Mouse (Mus musculus) hematopoietic stem cell, adult 5-6 weeks (primary cell): ENCODE data around the gene Tuba1c. TPM values are rescaled to one million over a fixed set of nuclear protein-coding genes. Genes with fewer than 3 reads are reported as not detected.
A peak's percentile ranks its signal among the peaks of the same experiment; 100 is the strongest.

Source experiments
- ATAC-seq, 2 experiments: fragments of 125-278 bp in 1 of 2; replicated peaks in 1 of 2; 2 replicates each; pipeline ENCODE4 v1.8.0; 2016 to 2017; ENCODE audit warnings: inconsistent platforms in 2 of 2, mild to moderate bottlenecking in 2 of 2, moderate number of reproducible peaks in 2 of 2, low read depth in 1 of 2, moderate TSS enrichment in 1 of 2; ENCODE audit not compliant: low FRiP score in 2 of 2, poor library complexity in 2 of 2, severe bottlenecking in 2 of 2, insufficient read depth in 1 of 2, low TSS enrichment in 1 of 2
- total RNA-seq: library from RNA; stranded (forward); fragments of 172-1452, 232-1000 nt; gene quantifications from 2 replicates; pipeline ENCODE4 v1.2.3, GENCODE M21; 2017

Gene Tuba1c
- total RNA-seq, 1 experiment from 2014 or later = 65.1 TPM

- peak; percentile 87 to 88 for ATAC-seq
These were observed 36.4 kb upstream of the Tuba1c start for GRCm38 (mm10) chr15:98993093-98993793.

- peak; percentile 69 to 73 for ATAC-seq
These were observed 35.8 kb upstream of the Tuba1c start for GRCm38 (mm10) chr15:98993865-98994264.

- no peak for ATAC-seq
These were observed 34.7 kb upstream of the Tuba1c start for GRCm38 (mm10) chr15:98994957-98995520.

GRCm38 (mm10) chr15:98996840-98997239 lies 32.9 kb upstream of the Tuba1c start:
- ATAC-seq = no peak

GRCm38 (mm10) chr15:98997938-98998774 lies 31.5 kb upstream of the Tuba1c start:
- no peak for ATAC-seq

- ATAC-seq = no peak
These were observed 30.9 kb upstream of the Tuba1c start for GRCm38 (mm10) chr15:98998775-98999157.

- ATAC-seq = 0 out of 4 replicates have a peak, but pooled peaks of 1 of the 2 experiments have one; percentile 46
These were observed 29.0 kb upstream of the Tuba1c start for GRCm38 (mm10) chr15:99000535-99001283.

GRCm38 (mm10) chr15:99001451-99001931 lies 28.2 kb upstream of the Tuba1c start:
- ATAC-seq = peak in 1 of 2 experiments; percentile 19; a peak in 1 of 4 replicates

- no peak for ATAC-seq
These were observed 26.1 kb upstream of the Tuba1c start for GRCm38 (mm10) chr15:99003600-99003999.

- ATAC-seq = peak; percentile 89 to 92
These were observed 20.9 kb upstream of the Tuba1c start for GRCm38 (mm10) chr15:99008801-99009241.

DNA sequence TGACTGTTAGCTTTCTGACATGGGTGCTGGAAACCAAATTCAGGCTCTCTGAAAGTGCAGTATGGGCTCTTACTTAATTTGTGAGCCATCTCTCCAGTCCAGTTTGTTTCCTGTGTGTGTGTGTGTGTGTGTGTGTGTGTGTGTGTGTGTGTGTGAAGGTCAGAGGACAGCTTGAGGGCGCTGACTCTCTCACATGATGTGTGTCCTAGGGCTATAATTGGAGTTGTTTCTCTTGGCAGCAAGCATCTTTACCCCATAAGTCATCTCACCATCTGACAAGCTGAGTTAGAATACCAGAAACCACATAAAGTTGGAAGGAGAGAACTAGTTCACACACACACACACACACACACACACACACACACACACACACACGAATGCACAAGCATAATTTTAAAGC lies 18.8 kb upstream of the Tuba1c start:
- ATAC-seq = peak in 1 of 2 experiments; percentile 25; a peak in 1 of 4 replicates

DNA sequence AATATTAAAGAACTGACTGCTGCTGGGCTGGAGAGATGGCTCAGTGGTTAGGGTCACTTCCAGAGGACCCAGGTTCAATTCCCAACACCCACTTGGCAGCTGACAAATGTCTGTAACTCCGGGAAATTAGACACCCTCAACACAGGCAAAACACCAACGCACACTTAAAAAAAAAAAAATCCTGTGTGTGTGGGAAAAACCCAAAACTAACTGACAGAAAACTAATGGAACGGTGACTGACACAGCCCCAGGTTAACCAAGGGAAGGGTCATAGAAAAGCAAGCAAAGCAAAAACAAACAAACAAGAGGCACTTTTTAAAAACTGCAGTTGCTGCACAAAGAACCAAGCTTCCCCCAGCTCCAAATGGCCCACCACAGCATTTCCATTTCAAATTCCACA lies 17.7 kb upstream of the Tuba1c start:
- ATAC-seq = no peak

DNA sequence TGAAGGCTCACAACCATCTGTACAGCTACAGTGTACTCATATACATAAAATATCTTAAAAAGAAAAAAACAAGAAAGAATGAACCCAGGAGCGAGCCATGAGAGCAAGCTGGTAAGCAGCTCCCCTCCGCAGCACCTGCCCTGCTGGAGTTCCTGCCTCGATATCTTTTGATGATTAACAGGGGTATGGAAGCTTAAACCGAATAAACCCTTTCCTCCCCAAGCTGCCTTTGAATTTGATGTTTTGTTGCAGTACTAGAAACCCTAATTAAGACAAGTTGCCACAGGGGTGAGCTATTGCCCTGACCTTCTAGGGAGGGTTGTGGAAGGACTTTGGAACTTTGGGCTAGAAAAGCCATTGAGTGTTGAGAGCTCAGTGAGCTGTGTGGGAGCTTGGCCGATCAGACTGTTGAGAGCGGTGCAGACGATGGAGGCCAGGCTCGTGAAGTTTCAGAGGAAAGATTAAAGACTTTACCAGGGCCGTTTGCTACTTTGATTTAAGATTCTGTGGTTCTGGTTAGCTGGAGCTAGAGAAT lies 15.1 kb upstream of the Tuba1c start:
- ATAC-seq = no peak

DNA sequence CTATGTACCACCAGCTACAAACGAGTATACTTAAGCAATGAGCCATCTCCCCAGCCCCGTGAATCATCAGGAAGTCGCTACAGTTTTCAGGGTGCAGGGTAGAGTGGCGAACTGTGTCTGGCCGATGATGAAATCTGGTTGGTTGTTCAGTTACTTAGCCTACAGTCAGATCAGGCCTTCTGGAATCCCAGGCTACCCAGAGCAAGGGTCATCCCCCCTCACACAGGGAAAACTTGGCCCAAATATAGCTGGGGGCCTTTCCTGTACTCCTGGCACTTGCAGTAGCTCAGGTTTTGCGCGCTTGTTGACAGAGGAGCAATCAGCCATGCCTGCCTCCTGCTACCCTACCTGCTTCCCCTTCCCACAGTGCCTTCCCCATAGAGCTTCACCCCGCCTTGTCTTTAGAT lies 12.3 kb upstream of the Tuba1c start:
- ATAC-seq = no peak

DNA sequence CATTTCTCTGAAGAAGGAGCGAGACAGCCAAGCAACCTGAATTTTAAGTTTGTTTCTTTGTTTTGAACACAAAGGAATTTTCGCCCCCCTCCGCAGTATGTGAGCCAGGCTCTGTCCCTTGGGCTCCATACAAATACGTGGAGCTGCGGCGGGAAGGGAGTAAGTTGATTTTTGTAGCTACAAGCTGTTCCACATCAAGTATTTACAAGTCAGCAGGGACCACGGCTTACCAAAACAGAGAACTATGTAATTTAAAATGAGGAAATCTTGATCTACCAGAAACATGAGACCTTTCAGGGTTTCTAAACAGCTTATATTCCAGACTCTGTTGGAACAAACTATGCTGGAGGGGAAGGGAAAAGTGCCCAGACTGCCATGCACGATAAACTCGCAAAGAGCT lies 11.7 kb upstream of the Tuba1c start:
- ATAC-seq = no peak

DNA sequence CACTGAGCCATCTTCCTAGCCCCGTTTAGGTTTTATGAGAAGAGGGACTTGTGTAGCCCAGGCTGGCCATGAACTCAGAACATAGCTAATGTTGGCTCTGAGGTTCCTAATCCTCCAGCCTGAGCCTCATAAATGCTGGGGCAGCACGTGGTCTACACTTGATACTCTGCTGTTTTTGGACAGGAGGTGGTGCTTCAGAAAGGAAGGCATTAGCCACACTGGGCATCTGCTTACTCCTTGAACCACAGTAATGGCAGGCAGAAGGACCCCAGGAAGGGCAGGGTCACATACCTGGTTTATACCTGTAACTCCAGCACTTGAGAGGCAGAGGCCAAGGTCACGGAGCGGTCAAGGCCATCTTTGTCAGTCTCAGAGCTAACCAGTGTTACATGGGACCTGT lies 11.1 kb upstream of the Tuba1c start:
- ATAC-seq = no peak

GRCm38 (mm10) chr15:99019436-99019835 lies 10.3 kb upstream of the Tuba1c start:
- ATAC-seq = no peak
